Mouse (Mus musculus): Measurements from ENCODE around the gene Plekhg5. TPM values are rescaled to one million over a fixed set of nuclear protein-coding genes. Genes with fewer than 3 reads are reported as not detected.

The Plekhg5 gene
- polyA plus RNA-seq, 1 experiment, result 65.8 TPM

DNA sequence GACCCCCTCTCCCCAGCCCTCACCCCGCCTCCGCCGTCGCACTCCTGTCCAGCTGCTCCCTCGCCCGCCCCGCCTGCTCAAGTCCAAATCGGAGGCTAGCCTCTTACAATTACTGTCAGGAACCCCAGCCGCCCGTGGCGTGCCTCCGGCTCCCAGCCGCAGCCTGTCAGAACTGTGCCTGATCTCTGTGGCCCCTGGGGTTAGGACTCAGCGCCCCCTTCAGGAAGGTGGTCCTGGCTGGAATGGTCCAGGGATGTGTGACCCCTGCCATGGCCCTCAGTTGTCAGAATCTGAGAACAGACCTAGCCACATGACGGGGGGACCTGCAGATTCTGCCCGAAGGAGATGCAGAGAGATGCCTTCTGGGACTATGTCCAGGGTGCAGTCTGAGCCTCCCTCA, 41.8 kb downstream of the Plekhg5 start:
- no peaks in the 10 kb centered on the region for H3K79me2 ChIP-seq (ENCODE audit: control insufficient read depth, insufficient read depth)
- H3ac ChIP-seq (ENCODE audit: control insufficient read depth, insufficient read length), result no peak overlapping the region
- no peak overlapping the region for H3K4me3 ChIP-seq
- TF ChIP-seq MYOG (IDR thresholded peaks at IDR 0.05; ENCODE audit: control insufficient read depth in 1 of 3, insufficient read depth in 1 of 3, insufficient read length in 2 of 3, low read depth in 2 of 3) (no peak), USF1 (IDR thresholded peaks at IDR 0.05; ENCODE audit: low read depth) (no peak), E2F4 (IDR thresholded peaks at IDR 0.05; ENCODE audit: insufficient read depth) (no peak), MYOD1 (IDR thresholded peaks at IDR 0.05; ENCODE audit: control insufficient read depth in 1 of 3, insufficient read length in 2 of 3, low read depth in 2 of 3) (no peak), POLR2A (IDR thresholded peaks at IDR 0.05; ENCODE audit: insufficient read length, low read depth) (no peak), TCF12 (IDR thresholded peaks at IDR 0.05; ENCODE audit: insufficient read depth, poor library complexity, severe bottlenecking) (no peak), TCF3 (IDR thresholded peaks at IDR 0.05; ENCODE audit: insufficient read length, low read depth) (no peak), POLR2AphosphoS2 (IDR thresholded peaks at IDR 0.05; ENCODE audit: insufficient read length, low read depth) (no peak)
- H3K36me3 ChIP-seq (ENCODE audit: control insufficient read depth, insufficient read depth), result peaks cover 32% of the 10 kb centered on the region
- H3K4me2 ChIP-seq (ENCODE audit: low read depth), result no peak overlapping the region
- no peaks in the 10 kb centered on the region for H3K27me3 ChIP-seq (ENCODE audit: control insufficient read depth, insufficient read depth, insufficient read length)

DNA sequence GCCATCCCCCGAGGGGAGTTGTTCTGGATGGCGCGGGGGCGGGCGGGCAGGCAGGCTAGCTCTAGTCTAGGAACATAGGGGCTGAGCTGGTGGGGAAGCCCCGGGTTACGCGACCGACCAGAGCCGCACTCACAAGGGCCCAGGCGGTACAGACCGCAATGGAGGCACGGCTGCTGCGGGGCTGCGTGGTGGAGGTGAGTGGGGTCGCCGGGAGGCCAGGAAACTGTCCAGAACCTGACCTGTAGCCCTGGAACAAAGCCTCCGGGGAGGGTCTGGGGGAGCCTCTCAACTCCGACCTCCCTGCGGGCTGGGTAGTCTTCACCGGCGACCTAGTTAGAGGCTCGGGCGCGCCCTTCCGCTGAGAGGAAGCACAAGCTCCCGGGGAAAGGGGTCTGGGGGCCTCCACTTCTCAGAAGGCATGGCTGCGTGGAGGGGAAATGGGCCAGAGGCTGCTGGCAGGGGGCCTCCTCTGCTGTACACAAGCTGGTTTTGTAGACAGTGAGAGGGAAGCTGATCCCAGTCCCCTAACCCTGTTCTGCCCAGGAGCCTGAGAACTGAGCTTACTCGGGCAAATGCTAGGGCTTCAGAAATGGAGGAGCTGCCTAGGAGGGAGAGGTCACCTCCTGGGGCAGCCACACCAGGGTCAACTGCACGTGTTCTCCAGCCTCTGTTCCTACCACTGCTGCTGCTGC, 43.8 kb downstream of the Plekhg5 start, which contains the start of gene Tnfrsf25:
Tnfrsf25 (plus strand) TSS at position 14 of the 692 bp plus-strand sequence.
- Histone ChIP-seq H3K36me3 (ENCODE audit: control insufficient read depth, insufficient read depth) (peaks cover 16% of the 10 kb centered on the region), H3ac (ENCODE audit: control insufficient read depth, insufficient read length) (no peak within 1 kb of the TSS), H3K27me3 (ENCODE audit: control insufficient read depth, insufficient read depth, insufficient read length) (no peaks in the 10 kb centered on the region), H3K4me3 (no peak within 1 kb of the TSS), H3K79me2 (ENCODE audit: control insufficient read depth, insufficient read depth) (no peaks in the 10 kb centered on the region), H3K4me2 (ENCODE audit: low read depth) (no peak within 1 kb of the TSS)
- TF ChIP-seq POLR2AphosphoS2 (IDR thresholded peaks at IDR 0.05; ENCODE audit: insufficient read length, low read depth), result peak; percentile 66
- no peak for TF ChIP-seq REST (IDR thresholded peaks at IDR 0.05; ENCODE audit: insufficient read depth, insufficient read length)

DNA sequence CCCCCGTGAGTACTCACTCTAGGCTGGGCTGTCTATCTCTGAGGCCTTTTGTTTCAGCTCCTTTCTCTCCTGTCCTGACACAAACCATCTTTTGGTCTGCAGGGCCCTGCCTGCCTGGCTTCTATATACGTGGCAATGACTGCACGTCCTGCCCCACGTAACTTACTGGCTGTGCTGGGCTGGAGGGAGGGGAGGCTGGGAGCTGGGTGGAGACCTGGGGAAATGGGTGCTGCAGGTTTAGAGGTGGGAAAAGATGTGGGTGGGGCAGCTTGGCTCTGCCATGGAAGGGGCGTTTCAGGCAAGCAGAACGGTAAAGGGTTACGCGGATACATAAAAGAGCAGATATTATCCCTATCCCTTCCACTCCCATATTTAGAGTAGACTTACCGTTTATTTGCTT, 45.2 kb downstream of the Plekhg5 start:
- no peak overlapping the region for H3ac ChIP-seq (ENCODE audit: control insufficient read depth, insufficient read length)
- no peak overlapping the region for H3K4me2 ChIP-seq (ENCODE audit: low read depth)
- no peaks in the 10 kb centered on the region for H3K27me3 ChIP-seq (ENCODE audit: control insufficient read depth, insufficient read depth, insufficient read length)
- H3K79me2 ChIP-seq (ENCODE audit: control insufficient read depth, insufficient read depth), result no peaks in the 10 kb centered on the region
- TF ChIP-seq POLR2A (IDR thresholded peaks at IDR 0.05; ENCODE audit: insufficient read length, low read depth) (no peak), E2F4 (IDR thresholded peaks at IDR 0.05; ENCODE audit: insufficient read depth) (no peak), POLR2AphosphoS2 (IDR thresholded peaks at IDR 0.05; ENCODE audit: insufficient read length, low read depth) (no peak), SRF (IDR thresholded peaks at IDR 0.05; ENCODE audit: control insufficient read depth, insufficient read length, low read depth) (no peak), MYOG (IDR thresholded peaks at IDR 0.05; ENCODE audit: control insufficient read depth in 1 of 3, insufficient read depth in 1 of 3, insufficient read length in 2 of 3, low read depth in 2 of 3) (no peak), TCF3 (IDR thresholded peaks at IDR 0.05; ENCODE audit: insufficient read length, low read depth) (no peak), USF1 (IDR thresholded peaks at IDR 0.05; ENCODE audit: low read depth) (no peak), MYOD1 (IDR thresholded peaks at IDR 0.05; ENCODE audit: control insufficient read depth in 1 of 3, insufficient read length in 2 of 3, low read depth in 2 of 3) (no peak), CEBPB (IDR thresholded peaks at IDR 0.05; ENCODE audit: insufficient read depth, poor library complexity, severe bottlenecking) (no peak), TCF12 (IDR thresholded peaks at IDR 0.05; ENCODE audit: insufficient read depth, poor library complexity, severe bottlenecking) (no peak), REST (IDR thresholded peaks at IDR 0.05; ENCODE audit: insufficient read depth, insufficient read length) (no peak), MAX (IDR thresholded peaks at IDR 0.05; ENCODE audit: low read depth) (no peak)
- H3K4me3 ChIP-seq, result no peak overlapping the region
- peaks cover 9% of the 10 kb centered on the region for H3K36me3 ChIP-seq (ENCODE audit: control insufficient read depth, insufficient read depth)

DNA sequence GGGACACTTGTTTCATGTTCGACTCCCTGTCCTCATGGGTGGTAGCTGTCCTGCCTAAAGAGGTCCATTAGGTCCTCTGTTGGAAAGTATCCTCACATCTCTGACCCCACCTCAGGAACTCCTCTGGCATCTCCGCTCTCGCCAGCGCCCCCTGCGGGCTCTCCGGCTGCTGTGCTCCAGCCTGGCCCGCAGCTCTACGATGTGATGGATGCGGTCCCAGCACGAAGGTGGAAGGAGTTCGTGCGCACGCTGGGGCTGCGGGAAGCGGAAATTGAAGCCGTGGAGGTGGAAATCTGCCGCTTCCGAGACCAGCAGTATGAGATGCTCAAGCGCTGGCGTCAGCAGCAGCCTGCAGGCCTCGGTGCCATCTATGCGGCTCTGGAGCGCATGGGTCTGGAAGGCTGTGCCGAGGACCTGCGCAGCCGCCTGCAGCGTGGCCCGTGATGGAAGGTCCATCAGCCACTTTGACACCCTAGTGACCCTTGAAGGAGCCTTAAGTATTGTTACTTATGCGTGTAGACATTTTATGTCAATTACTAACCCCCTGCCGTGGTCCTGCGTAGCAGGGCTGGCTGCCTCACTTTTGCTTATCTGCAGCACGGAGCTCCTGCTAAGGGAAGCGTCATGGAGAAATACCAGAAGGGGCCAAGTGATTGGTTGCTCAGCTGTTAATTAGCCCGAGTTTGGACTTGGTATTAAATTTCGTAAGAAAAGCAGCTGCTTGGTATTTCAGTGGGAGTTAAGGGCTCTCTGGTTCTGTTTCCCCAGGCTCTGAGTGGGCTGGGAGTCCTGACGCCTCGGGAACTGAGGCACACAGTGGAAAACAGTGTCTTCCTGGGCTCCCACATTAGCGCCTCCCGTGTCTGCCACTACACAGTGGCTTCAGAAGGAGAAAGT, 47.3 kb downstream of the Plekhg5 start:
- Histone ChIP-seq H3K36me3 (ENCODE audit: control insufficient read depth, insufficient read depth) (peaks cover 9% of the 10 kb centered on the region), H3K79me2 (ENCODE audit: control insufficient read depth, insufficient read depth) (no peaks in the 10 kb centered on the region), H3K27me3 (ENCODE audit: control insufficient read depth, insufficient read depth, insufficient read length) (peaks cover 7% of the 10 kb centered on the region), H3K4me3 (no peak overlapping the region), H3K4me2 (ENCODE audit: low read depth) (no peak overlapping the region), H3ac (ENCODE audit: control insufficient read depth, insufficient read length) (no peak overlapping the region)
- no peak for TF ChIP-seq SRF (IDR thresholded peaks at IDR 0.05; ENCODE audit: control insufficient read depth, insufficient read length, low read depth)
- no peak for TF ChIP-seq E2F4 (IDR thresholded peaks at IDR 0.05; ENCODE audit: insufficient read depth)
- no peak for TF ChIP-seq POLR2A (IDR thresholded peaks at IDR 0.05; ENCODE audit: insufficient read length, low read depth)
- no peak for TF ChIP-seq TCF12 (IDR thresholded peaks at IDR 0.05; ENCODE audit: insufficient read depth, poor library complexity, severe bottlenecking)
- no peak for TF ChIP-seq REST (IDR thresholded peaks at IDR 0.05; ENCODE audit: insufficient read depth, insufficient read length)
- no peak for TF ChIP-seq USF1 (IDR thresholded peaks at IDR 0.05; ENCODE audit: low read depth)
- TF ChIP-seq TCF3 (IDR thresholded peaks at IDR 0.05; ENCODE audit: insufficient read length, low read depth), result no peak
- TF ChIP-seq MYOG (IDR thresholded peaks at IDR 0.05; ENCODE audit: control insufficient read depth in 1 of 3, insufficient read depth in 1 of 3, insufficient read length in 2 of 3, low read depth in 2 of 3), result no peak
